In the genomic region with DNA sequence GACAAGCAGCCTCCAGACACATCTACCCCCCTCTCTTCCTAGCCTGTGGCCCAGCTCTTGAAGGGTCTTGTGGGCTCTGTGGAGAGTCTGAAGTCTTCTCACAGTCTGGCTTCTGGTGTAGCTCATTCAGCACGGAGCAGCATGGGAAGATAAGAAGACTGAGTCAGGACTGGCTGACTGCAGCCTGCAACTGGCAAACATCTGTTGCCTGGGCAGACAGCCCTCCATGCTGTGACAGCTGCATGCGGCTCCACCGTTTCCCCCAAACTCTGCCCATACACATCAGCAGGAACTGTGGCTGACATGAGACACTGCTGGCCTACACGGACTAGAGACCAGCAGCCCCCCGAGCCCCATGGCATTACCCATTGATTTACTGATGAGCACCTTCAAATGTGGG, we compare ENCODE assay signal across 16 mouse cellular contexts. TPM values are rescaled to one million over a fixed set of nuclear protein-coding genes. Genes with fewer than 3 reads are reported as not detected.
A peak's percentile ranks its signal among the peaks of the same experiment; 100 is the strongest.
DNase-seq lines count a peak whose midpoint lies in the region; ATAC-seq and TF ChIP-seq lines count a peak whose summit lies in the region.
"Had no signal": no experiment of that assay in that cellular context is flagged by ENCODE, and none has a peak within 500 bp of the region (broad histone marks: within the 10 kb centered on the region; RNA-seq: fewer than 3 reads in every experiment).

No protein-coding gene starts in this region.

- ATAC-seq in lung, embryonic 14.5 days (ENCODE audit: insufficient read depth) = peak; percentile 8; the same call in 1 of the 2 replicates
- no peak for ATAC-seq in monocyte, adult 5-6 weeks (replicated peaks; ENCODE audit: insufficient number of reproducible peaks, low FRiP score, low TSS enrichment, poor library complexity, severe bottlenecking)
- ATAC-seq: forebrain, postnatal 0 days; midbrain, embryonic 16.5 days had no signal

- 0 out of 2 replicates have a peak overlapping the region, but pooled peaks have one; percentile 26 for H3K27ac ChIP-seq in lung, embryonic 14.5 days (ENCODE audit: low read depth)
- H3K27ac ChIP-seq in bone marrow, adult 2 months (ENCODE audit: control insufficient read depth, insufficient read depth, low read depth, low read length, poor library complexity) = peak overlapping the region; percentile 30; the same call in 1 of the 2 replicates
- no peak overlapping the region for H3K27ac ChIP-seq in heart, adult 2 months
- H3K27ac ChIP-seq: embryonic facial prominence, embryonic 13.5 days; neural tube, embryonic 15.5 days had no signal

- H3K36me3 ChIP-seq in lung, embryonic 14.5 days (ENCODE audit: insufficient read depth) = peaks cover 38% of the 10 kb centered on the region
- no peaks in the 10 kb centered on the region for H3K36me3 ChIP-seq in heart, adult 2 months (ENCODE audit: control insufficient read depth, insufficient read depth, low read length)

- no peaks in the 10 kb centered on the region for H3K79me2 ChIP-seq in heart, adult 2 months (replicated peaks; ENCODE audit: control insufficient read depth, insufficient read depth, low read length)

- H3K4me2 ChIP-seq in lung, embryonic 14.5 days = no peak overlapping the region
- H3K4me2 ChIP-seq: embryonic facial prominence, embryonic 13.5 days; neural tube, embryonic 15.5 days had no signal

- TF ChIP-seq EP300 in heart, adult 2 months (IDR thresholded peaks at IDR 0.05; ENCODE audit: insufficient read depth, low read depth, low read length) = 0 out of 2 replicates have a peak, but pooled peaks have one; percentile 67

- no peak overlapping the region for H3K9ac ChIP-seq in lung, embryonic 14.5 days
- H3K9ac ChIP-seq in heart, adult 2 months (ENCODE audit: low read depth, low read length) = no peak overlapping the region
- H3K9ac ChIP-seq: embryonic facial prominence, embryonic 13.5 days; forebrain, postnatal 0 days; neural tube, embryonic 15.5 days had no signal

- H3K27me3 ChIP-seq in lung, embryonic 14.5 days (ENCODE audit: insufficient read depth, low read length) = no peaks in the 10 kb centered on the region
- H3K27me3 ChIP-seq in heart, adult 2 months (ENCODE audit: control insufficient read depth, insufficient read depth, low read length) = no peaks in the 10 kb centered on the region
- H3K27me3 ChIP-seq: embryonic facial prominence, embryonic 13.5 days had no signal

- TF ChIP-seq POLR2A in lung, adult 2 months (IDR thresholded peaks at IDR 0.05; ENCODE audit: borderline replicate concordance, extremely low read depth, low read depth, low read length) = no peak
- no peak for TF ChIP-seq POLR2A in bone marrow, adult 2 months (IDR thresholded peaks at IDR 0.05; ENCODE audit: borderline replicate concordance, control insufficient read depth, low read depth, low read length)
- 0 out of 2 replicates have a peak, but pooled peaks have one; percentile 20 for TF ChIP-seq POLR2A in heart, adult 2 months (IDR thresholded peaks at IDR 0.05; ENCODE audit: insufficient read depth, low read depth, low read length)

- intact Hi-C loops in heart, adult 2 months (cut with DNase I) = no loop called here
- intact Hi-C loops in heart, postnatal 25 days (cut with DNase I) = loop anchor here (5.0 kb wide), 1 partner anchor 32 kb away; a partner anchor contains a TSS
- intact Hi-C loops in left cerebral cortex, postnatal 25 days (cut with DNase I) = no loop called here

- DNase-seq in lung, embryonic 14.5 days = peak; percentile 48
- DNase-seq in lung, adult 2 months = no peak
- DNase-seq in heart, adult 2 months = peak; percentile 74
- peak; percentile 54 for DNase-seq in heart, postnatal 25 days (ENCODE audit: low spot score)
- DNase-seq in left cerebral cortex, postnatal 25 days (ENCODE audit: low spot score in 2 of 2) = no peak
- DNase-seq: cerebellum, postnatal 10 days; forebrain, postnatal 0 days; layer of hippocampus, adult 9-11 months; thymus, postnatal 14 days had no signal

- no peaks in the 10 kb centered on the region for H3K9me3 ChIP-seq in lung, embryonic 14.5 days (ENCODE audit: low read depth, low read length)
- H3K9me3 ChIP-seq: embryonic facial prominence, embryonic 13.5 days; neural tube, embryonic 15.5 days had no signal

- 50% methylated on average over 5 of the region's 5 CpGs for WGBS in lung, embryonic 14.5 days
- 66% methylated on average over 5 of the region's 5 CpGs for WGBS in lung, adult 2 months
- WGBS in bone marrow, adult 2 months = 78% methylated on average over 5 of the region's 5 CpGs
- WGBS in heart, adult 2 months = 41% methylated on average over 5 of the region's 5 CpGs

- peaks cover 12% of the 10 kb centered on the region; the same call in 1 of the 2 replicates for H3K4me1 ChIP-seq in lung, embryonic 14.5 days (ENCODE audit: insufficient read depth)
- H3K4me1 ChIP-seq in lung, adult 2 months (ENCODE audit: control insufficient read depth, insufficient read depth, low read length) = peaks cover 7% of the 10 kb centered on the region
- no peaks in the 10 kb centered on the region; the same call in 1 of the 2 replicates for H3K4me1 ChIP-seq in bone marrow, adult 2 months (ENCODE audit: control insufficient read depth, insufficient read depth, low read length)
- H3K4me1 ChIP-seq in heart, adult 2 months (ENCODE audit: control insufficient read depth, insufficient read depth, low read length) = peaks cover 6% of the 10 kb centered on the region

- TF ChIP-seq CTCF in lung, embryonic 14.5 days (IDR thresholded peaks at IDR 0.05; ENCODE audit: low read depth) = no peak
- no peak for TF ChIP-seq CTCF in lung, adult 2 months (IDR thresholded peaks at IDR 0.05; ENCODE audit: insufficient read depth, low read length)
- TF ChIP-seq CTCF in bone marrow, adult 2 months (IDR thresholded peaks at IDR 0.05; ENCODE audit: control insufficient read depth, insufficient read depth, low read length) = no peak
- no peak for TF ChIP-seq CTCF in heart, adult 2 months (IDR thresholded peaks at IDR 0.05)

- H3K4me3 ChIP-seq in lung, embryonic 14.5 days (ENCODE audit: low read depth, low read length) = no peak overlapping the region
- H3K4me3 ChIP-seq in lung, adult 2 months (replicated peaks; ENCODE audit: extremely low read depth, low read depth, low read length) = no peak overlapping the region
- H3K4me3 ChIP-seq in bone marrow, adult 2 months (replicated peaks; ENCODE audit: control insufficient read depth, low read depth, low read length) = no peak overlapping the region
- no peak overlapping the region for H3K4me3 ChIP-seq in heart, adult 2 months
- H3K4me3 ChIP-seq: embryonic facial prominence, embryonic 13.5 days; neural tube, embryonic 15.5 days had no signal

RNA-seq across cellular contexts. Expression of a gene that starts 1.6 kb away (rescaled TPM):
- polyA plus RNA-seq in lung, embryonic 14.5 days (2014; fragmentation: Nextera tagmentation; extraction: Ambion mirVana) = 3.5 and 4.0 TPM in 2 replicates
- polyA plus RNA-seq in lung, adult 2 months (2012; rRNA removed) = 15.5 and 15.8 TPM in 2 replicates
- 15.2 and 26.9 TPM in 2 replicates for polyA plus RNA-seq in bone marrow, adult 2 months (2011; ENCODE audit: insufficient read depth, insufficient read length, low replicate concordance, missing spikeins)
- 1 to 10 TPM; 2.3 to 3.8 TPM for total RNA-seq in heart, adult 2 months (2021)
- 4.7 and 6.4 TPM in 2 replicates for polyA plus RNA-seq in heart, adult 2 months (2012; rRNA removed)
- 1 to 10 TPM; 2.3 to 4.2 TPM for total RNA-seq in heart, postnatal 25 days (2021)
- total RNA-seq in monocyte, adult 5-6 weeks (2017) = 3.4 to 9.2 TPM (median 5.4 TPM) in 3 replicates
- total RNA-seq in left cerebral cortex, postnatal 25 days (2021) = under 1 TPM; 0.34 to 0.82 TPM

RNA-seq across cellular contexts. Expression of a gene that starts 5.6 kb away (rescaled TPM):
- polyA plus RNA-seq in lung, embryonic 14.5 days (2014; fragmentation: Nextera tagmentation; extraction: Ambion mirVana) = 27.8 and 33.5 TPM in 2 replicates
- 36.3 and 40.9 TPM in 2 replicates for polyA plus RNA-seq in lung, adult 2 months (2012; rRNA removed)
- polyA plus RNA-seq in bone marrow, adult 2 months (2011; ENCODE audit: insufficient read depth, insufficient read length, low replicate concordance, missing spikeins) = 11.5 and 23.1 TPM in 2 replicates
- total RNA-seq in heart, adult 2 months (2021) = 10 to 100 TPM; 52.2 to 61.8 TPM
- 83.8 and 85.2 TPM in 2 replicates for polyA plus RNA-seq in heart, adult 2 months (2012; rRNA removed)
- total RNA-seq in heart, postnatal 25 days (2021) = 10 to 100 TPM; 60.4 to 65.0 TPM
- total RNA-seq in monocyte, adult 5-6 weeks (2017) = 37.9 to 60.2 TPM (median 48.5 TPM) in 3 replicates
- 10 to 100 TPM; 45.7 to 45.9 TPM for total RNA-seq in left cerebral cortex, postnatal 25 days (2021)

RNA-seq across cellular contexts. Expression of a gene that starts 9.2 kb away (rescaled TPM):
- not detected in 2 replicates for polyA plus RNA-seq in lung, embryonic 14.5 days (2014; fragmentation: Nextera tagmentation; extraction: Ambion mirVana)
- not detected in 2 replicates for polyA plus RNA-seq in lung, adult 2 months (2012; rRNA removed)
- polyA plus RNA-seq in bone marrow, adult 2 months (2011; ENCODE audit: insufficient read depth, insufficient read length, low replicate concordance, missing spikeins) = not detected in 2 replicates
- total RNA-seq in heart, adult 2 months (2021) = under 1 TPM in 1 of 2 experiments, not detected in 1; 0.47 TPM
- not detected in 2 replicates for polyA plus RNA-seq in heart, adult 2 months (2012; rRNA removed)
- under 1 TPM in 1 of 2 experiments, not detected in 1; 0.29 TPM for total RNA-seq in heart, postnatal 25 days (2021)
- total RNA-seq in monocyte, adult 5-6 weeks (2017) = not detected in 3 replicates
- not detected for total RNA-seq in left cerebral cortex, postnatal 25 days (2021)
- total RNA-seq: forebrain, postnatal 0 days; left cerebral cortex, postnatal 36 days had no signal
- polyA plus RNA-seq: embryonic facial prominence, embryonic 13.5 days; forebrain, postnatal 0 days; heart, embryonic 14.5 days; midbrain, embryonic 16.5 days; neural tube, embryonic 15.5 days had no signal

RNA-seq across cellular contexts. Expression of a gene that starts 33.9 kb away (rescaled TPM):
- polyA plus RNA-seq in lung, embryonic 14.5 days (2014; fragmentation: Nextera tagmentation; extraction: Ambion mirVana) = 40.2 and 42.1 TPM in 2 replicates
- polyA plus RNA-seq in lung, adult 2 months (2012; rRNA removed) = 140 and 143 TPM in 2 replicates
- polyA plus RNA-seq in bone marrow, adult 2 months (2011; ENCODE audit: insufficient read depth, insufficient read length, low replicate concordance, missing spikeins) = 26.3 and 36.1 TPM in 2 replicates
- total RNA-seq in heart, adult 2 months (2021) = 100 to 1,000 TPM; 225 to 312 TPM
- polyA plus RNA-seq in heart, adult 2 months (2012; rRNA removed) = 490 and 545 TPM in 2 replicates
- 100 to 1,000 TPM; 184 to 199 TPM for total RNA-seq in heart, postnatal 25 days (2021)
- 21.4 to 28.0 TPM (median 26.7 TPM) in 3 replicates for total RNA-seq in monocyte, adult 5-6 weeks (2017)
- total RNA-seq in left cerebral cortex, postnatal 25 days (2021) = 10 to 100 TPM; 31.8 to 33.8 TPM

RNA-seq across cellular contexts. Expression of a gene that starts 34.1 kb away (rescaled TPM):
- 72.3 and 79.7 TPM in 2 replicates for polyA plus RNA-seq in lung, embryonic 14.5 days (2014; fragmentation: Nextera tagmentation; extraction: Ambion mirVana)
- polyA plus RNA-seq in lung, adult 2 months (2012; rRNA removed) = 53.1 and 60.8 TPM in 2 replicates
- polyA plus RNA-seq in bone marrow, adult 2 months (2011; ENCODE audit: insufficient read depth, insufficient read length, low replicate concordance, missing spikeins) = 21.7 and 39.8 TPM in 2 replicates
- 10 to 100 TPM; 16.6 to 20.5 TPM for total RNA-seq in heart, adult 2 months (2021)
- 21.0 and 23.5 TPM in 2 replicates for polyA plus RNA-seq in heart, adult 2 months (2012; rRNA removed)
- 10 to 100 TPM; 16.0 to 16.3 TPM for total RNA-seq in heart, postnatal 25 days (2021)
- total RNA-seq in monocyte, adult 5-6 weeks (2017) = 20.9 to 26.6 TPM (median 23.0 TPM) in 3 replicates
- total RNA-seq in left cerebral cortex, postnatal 25 days (2021) = 10 to 100 TPM; 24.0 to 24.4 TPM

Comparison
In these comparisons a context has a peak if more than half of its experiments do, and no peak if none do; other contexts are left out.
1. DNase-seq: peak in lung, embryonic 14.5 days (single experiment), heart, adult 2 months (2 of 2) and heart, postnatal 25 days (single experiment); none in lung, adult 2 months (single experiment) and left cerebral cortex, postnatal 25 days (0 of 2).